Mouse (Mus musculus): Measurements from ENCODE around the gene Ikzf1. TPM values are rescaled to one million over a fixed set of nuclear protein-coding genes. Genes with fewer than 3 reads are reported as not detected.

Gene Ikzf1
- polyA plus RNA-seq, 1 experiment: 21.9 TPM

DNA sequence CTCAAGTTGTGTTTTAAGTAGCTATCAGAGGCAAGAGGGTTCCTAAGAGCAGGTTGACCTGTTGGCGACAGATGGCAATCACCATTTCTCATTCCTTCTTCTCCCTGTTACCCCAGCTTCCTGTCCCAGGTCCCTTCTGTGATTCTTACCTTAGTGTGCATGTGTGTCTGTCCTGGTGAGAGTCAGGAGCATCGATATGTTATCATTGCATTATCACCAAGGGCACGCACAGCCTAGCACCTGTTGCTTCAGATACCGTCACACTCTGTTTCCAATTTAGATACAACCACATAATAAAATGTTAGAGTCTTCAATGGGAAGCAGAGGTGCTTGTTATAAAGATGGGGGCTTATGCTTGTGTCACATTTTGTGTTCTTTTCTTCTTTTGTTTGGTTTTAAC, 87.4 kb downstream of the Ikzf1 start:
- H3K4me1 ChIP-seq (ENCODE audit: control insufficient read depth, insufficient read depth, insufficient read length, low read length): no peaks in the 10 kb centered on the region
- TF ChIP-seq POLR2A (IDR thresholded peaks at IDR 0.05; ENCODE audit: low read depth, low read length) (no peak), CTCF (IDR thresholded peaks at IDR 0.05; ENCODE audit: extremely low read depth, insufficient read length, insufficient replicate concordance, low read depth, low read length) (no peak)
- no peak overlapping the region for H3K4me3 ChIP-seq (ENCODE audit: low read depth, low read length)
- H3K27me3 ChIP-seq (ENCODE audit: control insufficient read depth, insufficient read depth, low read length): no peaks in the 10 kb centered on the region
- no peak overlapping the region for H3K27ac ChIP-seq (ENCODE audit: insufficient read depth, low read depth, low read length)
- H3K36me3 ChIP-seq (ENCODE audit: control insufficient read depth, insufficient read depth, low read length): 0 out of 2 replicates have a peak, but pooled peaks cover 2% of the 10 kb centered on the region
- 77% methylated on average over 4 of the region's 4 CpGs for WGBS

DNA sequence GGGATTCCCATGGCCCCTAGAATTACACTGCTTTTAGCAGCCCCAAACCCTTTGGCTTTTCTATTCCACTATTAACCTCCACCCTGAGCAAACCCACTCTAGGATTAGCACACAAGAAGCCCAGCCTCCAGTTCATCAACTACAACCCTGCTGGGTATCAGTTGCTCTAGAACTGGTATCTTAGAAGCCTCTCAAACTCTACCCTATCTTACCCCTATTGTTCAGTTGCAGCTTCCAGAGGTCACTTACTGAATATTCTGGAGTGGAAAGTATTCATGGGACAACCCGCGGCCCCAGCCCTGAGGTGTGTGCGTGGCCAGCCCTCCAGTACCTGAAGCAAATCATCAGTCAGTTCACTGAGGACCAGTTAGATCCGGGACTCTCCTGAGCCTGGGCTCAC, 89.6 kb downstream of the Ikzf1 start:
- Histone ChIP-seq H3K27ac (ENCODE audit: insufficient read depth, low read depth, low read length) (no peak overlapping the region), H3K27me3 (ENCODE audit: control insufficient read depth, insufficient read depth, low read length) (no peaks in the 10 kb centered on the region), H3K4me1 (ENCODE audit: control insufficient read depth, insufficient read depth, insufficient read length, low read length) (no peaks in the 10 kb centered on the region), H3K4me3 (ENCODE audit: low read depth, low read length) (no peak overlapping the region), H3K36me3 (ENCODE audit: control insufficient read depth, insufficient read depth, low read length) (0 out of 2 replicates have a peak, but pooled peaks cover 1% of the 10 kb centered on the region)
- TF ChIP-seq CTCF (IDR thresholded peaks at IDR 0.05; ENCODE audit: extremely low read depth, insufficient read length, insufficient replicate concordance, low read depth, low read length): no peak
- no peak for TF ChIP-seq POLR2A (IDR thresholded peaks at IDR 0.05; ENCODE audit: low read depth, low read length)
- 92% methylated on average over 4 of the region's 4 CpGs for WGBS

DNA sequence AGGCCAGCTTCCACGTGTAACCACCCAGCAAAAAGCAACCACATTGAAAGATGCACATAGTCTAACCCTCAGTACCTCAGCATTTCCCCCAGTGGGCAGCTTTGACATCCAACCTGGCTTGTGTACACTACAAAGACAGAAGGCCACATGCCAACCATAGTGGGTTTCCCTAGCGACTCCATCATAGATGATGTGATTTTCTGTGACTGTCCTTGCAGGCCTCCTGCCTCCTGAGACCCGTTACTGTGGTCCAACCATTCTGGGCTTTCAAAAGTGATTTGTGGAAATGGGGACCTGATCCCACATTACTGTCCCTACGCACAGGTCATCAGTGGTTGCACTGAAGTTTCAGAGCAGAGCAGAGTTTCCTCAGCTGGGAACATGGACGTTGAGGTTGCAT, 90.1 kb downstream of the Ikzf1 start:
- Histone ChIP-seq H3K4me3 (ENCODE audit: low read depth, low read length) (no peak overlapping the region), H3K36me3 (ENCODE audit: control insufficient read depth, insufficient read depth, low read length) (no peaks in the 10 kb centered on the region), H3K27ac (ENCODE audit: insufficient read depth, low read depth, low read length) (no peak overlapping the region), H3K27me3 (ENCODE audit: control insufficient read depth, insufficient read depth, low read length) (no peaks in the 10 kb centered on the region), H3K4me1 (ENCODE audit: control insufficient read depth, insufficient read depth, insufficient read length, low read length) (no peaks in the 10 kb centered on the region)
- 86% methylated on average over 5 of the region's 5 CpGs for WGBS
- TF ChIP-seq CTCF (IDR thresholded peaks at IDR 0.05; ENCODE audit: extremely low read depth, insufficient read length, insufficient replicate concordance, low read depth, low read length): no peak
- TF ChIP-seq POLR2A (IDR thresholded peaks at IDR 0.05; ENCODE audit: low read depth, low read length): no peak

DNA sequence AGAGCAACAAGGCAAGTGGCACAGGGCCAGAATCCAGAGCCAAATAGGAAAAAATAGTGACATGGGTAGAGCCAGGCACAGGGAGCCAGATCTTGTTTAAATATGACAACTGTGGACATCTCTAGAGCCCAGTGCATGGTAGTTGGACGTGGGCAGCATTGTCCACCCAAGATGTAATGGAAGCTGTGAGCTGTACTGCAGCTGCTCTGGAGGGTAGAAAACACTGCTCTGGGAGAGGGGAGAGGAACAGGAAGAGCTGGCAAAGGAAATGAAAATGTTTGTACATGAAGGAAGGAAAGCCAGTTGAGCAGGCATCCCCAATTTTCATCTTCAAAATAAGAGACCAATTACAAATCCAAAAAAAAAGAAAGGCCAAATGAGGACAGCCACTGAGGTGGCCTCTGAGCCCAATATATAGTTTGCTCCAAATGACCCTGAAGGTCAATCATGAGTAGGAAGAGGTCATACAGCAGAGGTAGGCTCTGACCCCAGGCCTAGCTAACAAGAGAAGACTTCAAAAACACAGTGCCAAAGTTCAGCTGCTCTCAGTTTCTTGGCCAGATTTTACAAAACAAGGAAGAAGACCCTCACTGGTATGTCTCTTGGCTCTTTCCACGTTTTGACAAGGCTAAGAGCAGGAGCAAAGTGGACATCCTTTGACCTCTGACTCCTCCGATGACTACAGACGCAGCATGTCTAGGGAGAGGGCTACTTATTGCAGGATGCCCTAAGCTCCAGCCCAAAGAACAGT, 91.4 kb downstream of the Ikzf1 start:
- WGBS: 62% methylated on average over 4 of the region's 4 CpGs
- H3K4me1 ChIP-seq (ENCODE audit: control insufficient read depth, insufficient read depth, insufficient read length, low read length): no peaks in the 10 kb centered on the region
- no peak overlapping the region for H3K4me3 ChIP-seq (ENCODE audit: low read depth, low read length)
- H3K36me3 ChIP-seq (ENCODE audit: control insufficient read depth, insufficient read depth, low read length): no peaks in the 10 kb centered on the region
- TF ChIP-seq CTCF (IDR thresholded peaks at IDR 0.05; ENCODE audit: extremely low read depth, insufficient read length, insufficient replicate concordance, low read depth, low read length): no peak
- no peak for TF ChIP-seq POLR2A (IDR thresholded peaks at IDR 0.05; ENCODE audit: low read depth, low read length)
- no peak overlapping the region for H3K27ac ChIP-seq (ENCODE audit: insufficient read depth, low read depth, low read length)
- no peaks in the 10 kb centered on the region for H3K27me3 ChIP-seq (ENCODE audit: control insufficient read depth, insufficient read depth, low read length)

DNA sequence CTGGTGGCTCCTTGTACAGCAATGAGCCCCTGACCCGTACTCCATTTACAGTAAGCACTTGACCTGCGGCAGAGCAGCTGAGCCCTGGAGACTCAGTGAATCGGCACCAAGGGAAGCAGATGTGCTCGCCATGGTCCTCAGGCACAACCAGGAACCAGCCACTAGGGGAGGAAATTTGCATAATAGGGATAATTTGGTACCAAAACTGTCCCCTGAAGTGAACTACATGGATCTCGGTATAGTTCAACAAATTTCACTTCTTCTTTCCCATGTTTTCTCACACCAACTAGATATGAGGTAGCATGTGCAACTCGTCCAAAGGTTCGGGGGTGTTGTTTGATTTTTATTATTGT, 92.0 kb downstream of the Ikzf1 start:
- TF ChIP-seq CTCF (IDR thresholded peaks at IDR 0.05; ENCODE audit: extremely low read depth, insufficient read length, insufficient replicate concordance, low read depth, low read length): no peak
- TF ChIP-seq POLR2A (IDR thresholded peaks at IDR 0.05; ENCODE audit: low read depth, low read length): no peak
- 69% methylated on average over 7 of the region's 7 CpGs for WGBS

DNA sequence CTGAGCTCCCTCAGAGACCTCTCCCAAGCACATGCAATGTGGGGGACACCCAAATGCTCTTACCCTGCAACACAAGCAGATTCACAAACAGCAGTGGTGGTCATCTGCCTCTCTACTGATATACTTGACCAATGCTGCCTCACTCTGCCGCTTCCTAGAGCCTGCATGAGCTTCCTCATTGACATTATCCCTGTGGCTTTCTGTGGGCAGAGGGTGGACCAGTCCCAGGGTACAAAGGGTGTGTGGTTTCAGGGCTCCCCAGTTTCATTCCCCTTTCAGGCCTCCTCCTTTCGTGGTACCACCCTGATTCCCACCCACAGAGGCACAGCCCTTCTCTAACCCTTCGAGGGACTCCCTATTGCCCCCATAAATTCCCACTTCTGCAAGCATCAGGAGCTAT, 92.4 kb downstream of the Ikzf1 start:
- peak overlapping the region; percentile 5; the same call in 1 of the 2 replicates for H3K27ac ChIP-seq (ENCODE audit: insufficient read depth, low read depth, low read length)
- TF ChIP-seq POLR2A (IDR thresholded peaks at IDR 0.05; ENCODE audit: low read depth, low read length): no peak
- TF ChIP-seq CTCF (IDR thresholded peaks at IDR 0.05; ENCODE audit: extremely low read depth, insufficient read length, insufficient replicate concordance, low read depth, low read length): no peak
- 54% methylated on average over 3 of the region's 3 CpGs for WGBS
- H3K27me3 ChIP-seq (ENCODE audit: control insufficient read depth, insufficient read depth, low read length): no peaks in the 10 kb centered on the region
- no peak overlapping the region for H3K4me3 ChIP-seq (ENCODE audit: low read depth, low read length)
- no peaks in the 10 kb centered on the region for H3K4me1 ChIP-seq (ENCODE audit: control insufficient read depth, insufficient read depth, insufficient read length, low read length)
- no peaks in the 10 kb centered on the region for H3K36me3 ChIP-seq (ENCODE audit: control insufficient read depth, insufficient read depth, low read length)

More for the DNA sequence above, 92.0 kb downstream of the Ikzf1 start:
- H3K27ac ChIP-seq (ENCODE audit: insufficient read depth, low read depth, low read length): peak overlapping the region; percentile 5; the same call in 1 of the 2 replicates
- no peaks in the 10 kb centered on the region for H3K36me3 ChIP-seq (ENCODE audit: control insufficient read depth, insufficient read depth, low read length)
- H3K27me3 ChIP-seq (ENCODE audit: control insufficient read depth, insufficient read depth, low read length): no peaks in the 10 kb centered on the region
- no peaks in the 10 kb centered on the region for H3K4me1 ChIP-seq (ENCODE audit: control insufficient read depth, insufficient read depth, insufficient read length, low read length)
- H3K4me3 ChIP-seq (ENCODE audit: low read depth, low read length): no peak overlapping the region

DNA sequence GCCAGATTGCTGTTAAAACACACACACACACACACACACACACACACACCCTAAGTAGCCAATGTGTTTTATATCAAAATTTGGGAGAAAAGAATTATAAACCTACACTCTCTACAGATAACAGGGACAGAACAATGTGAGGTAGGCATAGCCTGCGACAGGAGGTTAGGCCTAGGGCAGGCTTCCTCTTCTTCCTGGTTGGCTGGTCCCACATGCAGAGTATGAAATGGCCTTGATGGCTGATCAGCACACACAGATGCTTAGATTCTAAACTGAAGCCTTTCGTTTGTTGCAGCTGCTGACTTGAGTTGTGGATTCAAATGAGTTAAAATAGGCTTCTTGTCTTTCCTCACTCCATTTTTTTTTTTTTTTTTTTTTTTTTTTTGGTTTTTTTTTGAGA, 93.0 kb downstream of the Ikzf1 start:
- WGBS: 75% methylated on average over 2 of the region's 2 CpGs
- H3K27ac ChIP-seq (ENCODE audit: insufficient read depth, low read depth, low read length): no peak overlapping the region
- TF ChIP-seq POLR2A (IDR thresholded peaks at IDR 0.05; ENCODE audit: low read depth, low read length) (no peak), CTCF (IDR thresholded peaks at IDR 0.05; ENCODE audit: extremely low read depth, insufficient read length, insufficient replicate concordance, low read depth, low read length) (no peak)
- H3K4me3 ChIP-seq (ENCODE audit: low read depth, low read length): no peak overlapping the region
- no peaks in the 10 kb centered on the region for H3K36me3 ChIP-seq (ENCODE audit: control insufficient read depth, insufficient read depth, low read length)
- H3K4me1 ChIP-seq (ENCODE audit: control insufficient read depth, insufficient read depth, insufficient read length, low read length): no peaks in the 10 kb centered on the region
- H3K27me3 ChIP-seq (ENCODE audit: control insufficient read depth, insufficient read depth, low read length): no peaks in the 10 kb centered on the region

All from small intestine, adult 2 months (tissue).